Mouse (Mus musculus): Measurements from ENCODE around the gene Filip1.

The Filip1 gene

GRCm38 (mm10) chr9:79948376-79948775 lies 64.3 kb downstream of the Filip1 start:
- DNase-seq (ENCODE audit: low read depth, low spot score), result no peak

- no peak for DNase-seq (ENCODE audit: low read depth, low spot score)
Observed at GRCm38 (mm10) chr9:79947973-79948372, 64.7 kb downstream of the Filip1 start.

- no peak for DNase-seq (ENCODE audit: low read depth, low spot score)
Observed at GRCm38 (mm10) chr9:79947414-79947813, 65.2 kb downstream of the Filip1 start.

- DNase-seq (ENCODE audit: low read depth, low spot score), result no peak
Observed at GRCm38 (mm10) chr9:79944872-79945271, 67.8 kb downstream of the Filip1 start.

- no peak for DNase-seq (ENCODE audit: low read depth, low spot score)
Observed at GRCm38 (mm10) chr9:79943986-79944385, 68.7 kb downstream of the Filip1 start.

- no peak for DNase-seq (ENCODE audit: low read depth, low spot score)
Observed at GRCm38 (mm10) chr9:79938416-79939206, 74.0 kb downstream of the Filip1 start.

- DNase-seq (ENCODE audit: low read depth, low spot score), result no peak
Observed at GRCm38 (mm10) chr9:79937570-79937969, 75.1 kb downstream of the Filip1 start.

GRCm38 (mm10) chr9:79932578-79932977 lies 80.1 kb downstream of the Filip1 start:
- DNase-seq (ENCODE audit: low read depth, low spot score), result no peak

GRCm38 (mm10) chr9:79928092-79928491 lies 84.6 kb downstream of the Filip1 start:
- no peak for DNase-seq (ENCODE audit: low read depth, low spot score)

- no peak for DNase-seq (ENCODE audit: low read depth, low spot score)
Observed at GRCm38 (mm10) chr9:79927156-79927870, 85.3 kb downstream of the Filip1 start.

GRCm38 (mm10) chr9:79926464-79927155 lies 86.0 kb downstream of the Filip1 start:
- no peak for DNase-seq (ENCODE audit: low read depth, low spot score)

GRCm38 (mm10) chr9:79925950-79926349 lies 86.7 kb downstream of the Filip1 start:
- no peak for DNase-seq (ENCODE audit: low read depth, low spot score)

- DNase-seq (ENCODE audit: low read depth, low spot score), result no peak
Observed at GRCm38 (mm10) chr9:79923262-79923661, 89.4 kb downstream of the Filip1 start.

GRCm38 (mm10) chr9:79922493-79922760 lies 90.2 kb downstream of the Filip1 start:
- DNase-seq (ENCODE audit: low read depth, low spot score), result no peak

- DNase-seq (ENCODE audit: low read depth, low spot score), result no peak
Observed at GRCm38 (mm10) chr9:79921701-79922492, 90.8 kb downstream of the Filip1 start.

GRCm38 (mm10) chr9:79920540-79920933 lies 92.1 kb downstream of the Filip1 start:
- no peak for DNase-seq (ENCODE audit: low read depth, low spot score)

GRCm38 (mm10) chr9:79919750-79920539 lies 92.7 kb downstream of the Filip1 start:
- DNase-seq (ENCODE audit: low read depth, low spot score), result no peak

GRCm38 (mm10) chr9:79919303-79919721 lies 93.3 kb downstream of the Filip1 start:
- no peak for DNase-seq (ENCODE audit: low read depth, low spot score)

- DNase-seq (ENCODE audit: low read depth, low spot score), result no peak
Observed at GRCm38 (mm10) chr9:79918325-79919117, 94.1 kb downstream of the Filip1 start.

GRCm38 (mm10) chr9:79914276-79914675 lies 98.4 kb downstream of the Filip1 start:
- no peak for DNase-seq (ENCODE audit: low read depth, low spot score)

All from embryo, embryonic 11.5 days (tissue).